Mouse (Mus musculus): ENCODE data around the gene Nell2.

The Nell2 gene

DNA sequence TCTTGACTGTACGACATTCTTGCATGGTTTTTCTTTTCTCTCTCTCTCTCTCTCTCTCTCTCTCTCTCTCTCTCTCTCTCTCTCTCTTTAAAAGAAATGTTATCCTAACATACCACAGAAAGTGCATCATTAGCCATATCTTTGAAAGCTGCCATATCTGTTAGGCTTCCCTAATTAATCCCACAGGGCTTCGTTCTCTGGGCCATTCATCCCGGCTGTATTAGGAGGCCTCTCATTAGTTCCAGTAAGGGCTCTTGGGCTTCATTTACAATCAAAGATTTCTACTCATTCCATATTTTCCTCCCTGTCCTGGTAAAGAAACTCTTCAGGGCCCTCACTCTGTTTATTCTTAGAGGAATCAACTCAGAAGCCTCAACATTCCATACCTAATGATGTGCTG lies 161.9 kb downstream of the Nell2 start:
- no peak for DNase-seq (ENCODE audit: extremely low spot score, low spot score)

DNA sequence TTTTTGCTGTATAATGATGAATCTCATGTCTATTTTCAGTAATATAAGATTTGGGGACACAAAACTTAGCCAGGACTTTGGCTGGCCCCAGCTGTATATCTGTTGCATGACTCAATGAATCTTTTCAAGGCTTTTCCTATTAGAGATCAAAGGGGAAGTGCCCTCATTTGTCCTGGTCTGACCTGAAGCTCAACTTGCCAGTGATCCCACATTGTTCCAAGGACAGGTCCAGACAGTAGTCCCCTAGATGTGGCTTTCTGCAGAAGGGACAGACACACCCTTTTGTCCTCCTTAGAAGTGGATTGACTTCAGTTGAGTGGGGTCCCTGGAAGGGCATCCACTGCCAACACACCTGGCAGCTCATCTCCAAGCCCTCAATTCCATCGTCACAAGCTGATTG lies 173.6 kb downstream of the Nell2 start:
- no peak for DNase-seq (ENCODE audit: extremely low spot score, low spot score)

DNA sequence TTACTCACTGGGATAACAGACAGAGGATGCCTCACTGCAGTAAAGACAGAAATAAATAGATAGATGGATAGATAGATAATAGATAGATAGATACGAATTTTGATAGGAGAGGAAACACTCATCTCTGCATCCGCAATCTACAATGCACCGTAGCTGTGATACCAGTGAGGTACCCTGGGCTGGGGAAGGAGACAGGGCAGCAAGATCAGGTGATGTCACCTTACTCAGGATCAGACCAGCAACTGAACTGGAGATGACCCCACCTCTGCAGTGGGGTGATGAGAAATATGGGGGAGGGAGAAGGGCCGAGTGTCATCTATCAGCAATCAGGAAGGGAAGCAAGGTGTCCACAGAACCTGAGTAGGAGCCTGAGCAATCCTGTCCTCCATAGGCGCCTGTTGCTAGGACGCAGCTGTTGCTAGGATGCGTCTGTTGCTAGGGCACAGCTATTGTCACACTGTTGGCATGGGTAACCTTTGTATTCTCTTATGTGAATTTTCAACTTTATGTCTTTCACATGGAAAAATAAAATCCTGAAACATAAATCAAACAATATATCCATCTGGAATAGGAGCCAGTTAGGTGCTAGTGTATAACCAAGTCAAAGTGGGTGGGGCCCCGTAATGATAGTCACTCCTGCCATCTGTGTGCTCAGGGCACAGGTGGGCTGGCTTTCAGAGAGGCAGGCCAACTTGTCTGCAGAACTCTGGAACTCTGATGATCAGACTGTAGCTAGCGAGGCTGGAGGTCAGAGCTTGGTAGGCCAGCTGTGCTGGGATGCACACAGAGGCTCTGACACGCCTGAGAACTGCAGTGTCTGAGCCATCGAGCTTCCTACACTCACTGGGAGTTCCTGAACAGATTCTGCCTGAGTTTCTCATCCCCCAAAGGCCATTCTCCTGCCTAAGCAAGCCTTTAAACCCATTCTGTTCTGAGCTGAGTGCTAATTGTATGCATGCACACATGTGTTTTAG lies 193.7 kb downstream of the Nell2 start:
- DNase-seq (ENCODE audit: extremely low spot score, low spot score), result no peak

GRCm38 (mm10) chr15:95333229-95333628 lies 195.1 kb downstream of the Nell2 start:
- no peak for DNase-seq (ENCODE audit: extremely low spot score, low spot score)

DNA sequence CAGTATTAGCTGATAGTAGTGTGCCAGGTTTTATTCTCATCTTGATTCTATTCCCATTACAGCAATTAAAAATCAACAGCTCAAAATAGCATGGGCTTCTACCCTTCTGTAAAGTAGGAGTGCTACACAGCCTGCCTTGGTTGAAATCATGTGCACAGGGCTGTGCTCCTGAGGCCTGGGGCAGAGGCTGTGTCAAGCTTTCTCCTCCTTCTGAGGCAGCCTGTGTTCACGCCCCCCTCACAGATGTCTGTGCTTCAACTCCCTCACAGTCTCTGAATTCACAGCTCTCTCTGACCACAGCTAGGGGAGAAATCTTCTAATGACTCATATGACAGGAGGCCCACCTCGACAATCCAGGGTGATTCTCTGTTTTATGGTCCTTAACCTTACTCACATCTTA lies 197.4 kb downstream of the Nell2 start:
- DNase-seq (ENCODE audit: extremely low spot score, low spot score), result no peak

DNA sequence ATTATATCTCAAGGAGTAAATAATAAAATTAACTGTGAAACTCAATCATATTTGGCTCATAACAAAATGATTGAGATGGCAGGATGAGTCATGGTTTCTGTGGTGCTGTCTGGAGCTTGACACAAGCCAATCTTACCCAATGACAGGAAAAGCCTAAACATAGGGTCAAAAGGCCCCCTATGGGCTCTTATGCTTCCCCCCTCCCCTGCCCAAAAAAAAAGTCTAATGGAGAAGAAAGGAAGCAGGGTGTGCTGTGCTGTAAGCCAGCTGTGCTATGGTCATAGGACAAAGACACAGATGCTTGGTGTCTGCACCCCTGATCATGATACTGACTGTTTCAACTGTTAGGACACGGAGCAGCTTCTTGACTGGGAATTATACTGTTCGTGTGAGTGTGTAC lies 205.6 kb downstream of the Nell2 start:
- DNase-seq (ENCODE audit: extremely low spot score, low spot score), result no peak

DNA sequence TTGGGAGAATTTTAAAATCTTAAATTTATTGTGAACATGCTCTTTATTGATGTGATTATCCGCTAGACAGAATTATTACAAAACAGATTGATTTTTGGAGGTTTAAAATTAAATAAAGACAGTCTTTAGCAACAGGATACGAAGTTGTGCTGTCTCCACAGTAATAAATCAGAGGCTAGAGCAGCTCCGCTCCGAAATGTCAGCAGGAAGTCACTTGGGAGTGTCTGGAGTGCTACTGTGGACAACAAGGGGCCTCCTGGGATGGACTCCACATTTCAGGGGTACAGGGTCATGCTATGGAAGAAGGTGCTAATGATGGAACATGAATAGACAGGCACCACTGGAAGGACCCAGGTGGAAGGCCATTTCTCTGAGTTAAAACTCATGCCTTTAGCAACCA lies 211.7 kb downstream of the Nell2 start:
- DNase-seq (ENCODE audit: extremely low spot score, low spot score), result no peak

GRCm38 (mm10) chr15:95314808-95315145 lies 213.6 kb downstream of the Nell2 start:
- DNase-seq (ENCODE audit: extremely low spot score, low spot score), result no peak

GRCm38 (mm10) chr15:95314121-95314807 lies 214.1 kb downstream of the Nell2 start:
- DNase-seq (ENCODE audit: extremely low spot score, low spot score), result no peak

DNA sequence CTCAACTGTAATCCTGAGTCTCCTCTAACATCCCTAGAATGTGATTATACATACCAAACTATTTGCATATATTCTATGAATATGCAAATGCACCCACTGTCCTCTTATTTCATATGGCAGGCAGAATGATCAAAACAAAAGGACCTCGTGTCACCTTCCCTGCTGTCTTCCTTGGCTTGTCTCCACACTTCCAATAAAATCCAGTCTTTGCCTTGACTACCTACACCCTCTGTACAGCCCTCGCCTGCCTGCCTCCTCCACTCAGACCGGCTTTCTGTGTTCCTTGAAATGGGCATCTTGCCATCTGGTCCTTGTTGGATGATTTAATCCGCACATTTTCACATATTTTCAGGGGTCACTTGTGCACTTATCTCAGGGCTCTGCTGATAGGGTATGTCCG lies 215.1 kb downstream of the Nell2 start:
- DNase-seq (ENCODE audit: extremely low spot score, low spot score), result no peak

GRCm38 (mm10) chr15:95304102-95304501 lies 224.3 kb downstream of the Nell2 start:
- no peak for DNase-seq (ENCODE audit: extremely low spot score, low spot score)

DNA sequence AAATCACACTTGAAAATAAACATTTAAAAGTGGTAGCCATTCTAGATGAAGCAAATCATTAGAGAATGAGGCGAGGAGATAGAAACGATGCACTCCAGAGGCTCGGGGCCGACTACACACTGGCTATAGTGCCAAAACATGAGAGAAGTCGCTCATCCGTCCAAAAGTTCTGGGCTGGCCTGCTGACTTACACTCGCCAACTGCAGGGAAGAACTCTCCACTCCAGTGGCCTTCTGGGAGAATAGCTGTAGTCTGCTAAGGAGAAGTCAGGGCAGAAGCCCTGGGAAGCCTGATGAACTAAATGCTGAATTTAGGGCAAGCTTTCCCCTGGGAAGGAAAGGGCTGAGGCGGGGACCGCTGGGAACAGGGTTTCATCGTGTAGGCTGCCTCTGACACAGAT lies 231.8 kb downstream of the Nell2 start:
- DNase-seq (ENCODE audit: extremely low spot score, low spot score), result no peak

GRCm38 (mm10) chr15:95289047-95289446 lies 239.3 kb downstream of the Nell2 start:
- no peak for DNase-seq (ENCODE audit: extremely low spot score, low spot score)

DNA sequence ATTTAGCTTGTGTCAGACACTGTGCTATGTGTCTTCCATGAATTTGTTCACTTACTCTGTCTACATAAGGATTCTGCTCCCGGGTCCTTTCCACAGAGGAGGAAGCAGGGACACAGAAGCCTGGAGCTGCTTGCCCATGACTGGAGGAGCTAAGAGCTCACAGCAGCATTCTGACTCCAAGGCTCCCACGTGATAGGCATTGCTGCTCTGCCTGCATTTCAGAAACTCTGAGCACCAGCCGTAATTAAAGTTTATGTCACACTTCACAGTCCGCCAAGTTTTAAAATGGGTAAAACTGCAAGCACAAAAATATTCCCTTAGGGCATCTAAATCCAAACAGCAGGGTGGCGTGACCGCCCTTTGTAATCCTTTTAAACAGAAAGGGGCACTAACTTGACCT lies 243.2 kb downstream of the Nell2 start:
- no peak for DNase-seq (ENCODE audit: extremely low spot score, low spot score)

- DNase-seq (ENCODE audit: extremely low spot score, low spot score), result no peak
Measured at GRCm38 (mm10) chr15:95280986-95281385, 247.4 kb downstream of the Nell2 start.

- peak; percentile 3 for DNase-seq (ENCODE audit: extremely low spot score, low spot score)
Measured at GRCm38 (mm10) chr15:95278001-95278400, 250.4 kb downstream of the Nell2 start.

GRCm38 (mm10) chr15:95276556-95276955 lies 251.8 kb downstream of the Nell2 start:
- no peak for DNase-seq (ENCODE audit: extremely low spot score, low spot score)

DNA sequence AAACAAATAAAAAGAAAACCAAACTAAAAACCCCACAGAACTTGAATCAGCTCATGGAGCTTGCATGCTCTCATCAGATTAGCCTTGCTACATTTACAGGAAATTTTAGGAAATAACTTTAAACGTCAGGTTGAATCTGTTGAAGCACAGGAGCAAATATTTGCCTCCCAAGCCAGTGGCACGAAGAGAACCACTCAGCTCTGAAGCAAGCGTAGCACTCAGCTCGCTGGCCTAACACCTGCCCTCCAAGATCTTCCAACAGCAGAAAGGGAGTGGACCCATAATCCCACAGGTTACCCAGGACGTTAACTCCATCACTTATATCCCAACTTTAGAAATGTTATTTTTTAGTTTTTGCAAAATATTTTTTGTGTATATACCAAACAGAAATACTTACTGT lies 252.8 kb downstream of the Nell2 start:
- DNase-seq (ENCODE audit: extremely low spot score, low spot score), result peak; percentile 0

DNA sequence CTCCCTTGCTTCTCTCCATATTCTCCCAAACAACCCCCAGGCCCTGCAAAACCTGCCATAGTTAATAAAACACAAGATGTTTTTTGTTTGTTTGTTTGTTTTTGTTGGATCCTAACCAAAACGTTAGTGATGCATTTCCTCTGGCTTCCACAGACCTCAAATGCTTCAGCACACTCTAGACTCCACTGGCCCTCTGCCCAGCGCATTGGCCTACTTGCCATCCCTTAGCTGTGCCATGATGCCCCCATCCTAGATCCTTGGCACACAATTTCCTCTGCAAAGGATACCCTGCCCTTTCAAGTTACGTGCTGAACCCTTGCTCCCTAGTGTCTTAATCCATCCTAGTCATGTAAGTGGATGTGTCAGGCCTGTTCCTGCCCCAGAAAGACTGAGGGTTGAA lies 255.1 kb downstream of the Nell2 start:
- no peak for DNase-seq (ENCODE audit: extremely low spot score, low spot score)

DNA sequence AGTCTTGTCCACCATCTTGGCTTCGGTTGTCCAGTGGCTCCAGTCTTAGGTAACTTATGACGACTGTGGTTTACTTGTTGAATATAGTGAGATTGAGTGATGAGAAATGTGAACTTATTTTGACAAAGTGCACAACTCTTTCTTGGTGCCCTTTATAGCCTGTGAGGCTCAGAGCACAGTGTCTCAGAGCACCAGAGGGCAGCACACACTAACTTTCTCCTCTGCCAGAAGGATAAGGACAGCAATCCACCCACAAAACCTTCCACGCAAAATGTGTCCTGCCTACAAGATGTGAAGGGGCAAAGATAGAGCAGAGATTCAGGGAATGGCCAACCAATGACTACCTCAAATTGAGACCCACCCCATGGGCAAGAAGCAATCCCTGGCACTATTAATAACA lies 256.2 kb downstream of the Nell2 start:
- no peak for DNase-seq (ENCODE audit: extremely low spot score, low spot score)

GRCm38 (mm10) chr15:95259671-95260450 lies 268.5 kb downstream of the Nell2 start:
- no peak for DNase-seq (ENCODE audit: extremely low spot score, low spot score)

GRCm38 (mm10) chr15:95257131-95257530 lies 271.2 kb downstream of the Nell2 start:
- no peak for DNase-seq (ENCODE audit: extremely low spot score, low spot score)

All from neural tube, embryonic 10.5 days (tissue).